Mouse (Mus musculus) lung, postnatal 25 days (tissue): ENCODE results near the gene Atp2a3.

Experiments used
- DNase-seq: peaks from one replicate; pipeline ENCODE4 v3.0.0; 2022; ENCODE audit warnings: low spot score

Gene Atp2a3

DNA sequence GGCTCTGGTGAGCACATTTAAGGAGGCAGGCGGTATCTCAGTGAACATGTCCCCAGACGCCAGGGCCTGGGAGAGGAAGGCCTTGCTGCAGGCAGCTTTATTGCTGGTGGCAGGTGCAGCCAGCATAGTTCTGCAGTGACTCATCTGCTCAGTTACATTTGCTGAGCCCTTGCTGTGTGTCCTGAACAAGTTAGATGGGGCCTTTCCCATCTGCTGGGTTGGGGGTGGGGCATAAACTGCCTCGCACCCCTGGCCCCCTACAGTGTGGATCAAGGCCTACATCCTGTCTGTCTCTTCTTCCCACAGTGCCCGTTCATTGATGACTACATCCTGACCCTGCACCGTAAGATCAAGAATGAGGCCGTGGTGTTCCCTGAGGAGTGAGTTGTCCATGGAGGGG is 75.9 kb downstream of the Atp2a3 start:
- no peak for DNase-seq

GRCm38 (mm10) chr11:73037691-73038090 is 76.7 kb downstream of the Atp2a3 start:
- DNase-seq, result no peak

- peak; percentile 66 for DNase-seq
These were observed 78.3 kb downstream of the Atp2a3 start for GRCm38 (mm10) chr11:73039102-73039799.
